Mouse (Mus musculus) stomach, postnatal 0 days (tissue): ENCODE measurements around the gene Gm38392. TPM values are rescaled to one million over a fixed set of nuclear protein-coding genes. Genes with fewer than 3 reads are reported as not detected.
A peak's percentile ranks its signal among the peaks of the same experiment; 100 is the strongest.

ENCODE experiments used
- ATAC-seq: fragments of 200-750 bp; cut with Nextera tagmentation; 2 replicates; pipeline ENCODE4 v1.8.0; 2017; ENCODE audit not compliant: low FRiP score, low TSS enrichment
- DNase-seq: peaks from one replicate; pipeline ENCODE4 v3.0.0-alpha.2; 2016; ENCODE audit warnings: low spot score
- H3K27ac ChIP-seq: fragments of 300-500 bp; sonication (generic); replicated peaks from 2 replicates; pipeline ENCODE4 v1.5.1; 2014; ENCODE audit warnings: mild to moderate bottlenecking, control low read depth
- H3K27me3 ChIP-seq: fragments of 300-500 bp; sonication (generic); 2 replicates; pipeline ENCODE4 v1.6.1; 2014; ENCODE audit warnings: low read length; ENCODE audit not compliant: control insufficient read depth, insufficient read depth
- H3K36me3 ChIP-seq: fragments of 300-500 bp; sonication (generic); 2 replicates; pipeline ENCODE4 v1.6.1; 2014; ENCODE audit warnings: low read length, mixed read lengths; ENCODE audit not compliant: control insufficient read depth, insufficient read depth
- H3K4me1 ChIP-seq: fragments of 300-500 bp; sonication (generic); replicated peaks from 2 replicates; pipeline ENCODE4 v1.6.1; 2014; ENCODE audit warnings: antibody characterized with exemption; ENCODE audit not compliant: control insufficient read depth, insufficient read depth
- H3K4me2 ChIP-seq: fragments of 300-500 bp; sonication (generic); replicated peaks from 2 replicates; pipeline ENCODE4 v1.6.1; 2014; ENCODE audit warnings: low read depth, mild to moderate bottlenecking, control low read depth, moderate library complexity
- H3K4me3 ChIP-seq: fragments of 300-500 bp; sonication (generic); 2 replicates; pipeline ENCODE4 v1.5.1; 2014; ENCODE audit warnings: low read depth, low read length, control low read depth
- H3K9ac ChIP-seq: fragments of 300-500 bp; sonication (generic); 2 replicates; pipeline ENCODE4 v1.6.1; 2014; ENCODE audit warnings: mild to moderate bottlenecking, low read length, control low read depth, mixed read lengths
- H3K9me3 ChIP-seq: fragments of 300-500 bp; sonication (generic); 2 replicates; pipeline ENCODE4 v1.6.1; 2016; ENCODE audit warnings: low read length; ENCODE audit not compliant: control insufficient read depth
- CTCF ChIP-seq: IDR thresholded peaks from 2 replicates; pipeline ENCODE4 v1.5.1; 2016; ENCODE audit warnings: antibody characterized with exemption, low read depth, mild to moderate bottlenecking, moderate library complexity
- EP300 ChIP-seq: optimal IDR thresholded peaks from 2 replicates; pipeline ENCODE3; 2016; ENCODE audit warnings: antibody characterized with exemption
- WGBS: fragments of 180-500 bp; shearing (Covaris S2); extraction: QIAGEN DNeasy Blood & Tissue Kit; methylation state at CpG from one replicate; pipeline ENCODE4 v1.1.7; 2014; 5-methylcytosine and 5-hydroxymethylcytosine counted together
- polyA plus RNA-seq: library from polyadenylated mRNA; unstranded; fragments of >200 nt; fragmentation: Nextera tagmentation; extraction: Ambion mirVana; gene quantifications from 2 replicates; pipeline ENCODE4 v1.2.1, GENCODE M21; 2015

Gm38392 gene
- polyA plus RNA-seq, 1 experiment from 2014 or later, result 2.0 TPM

- Histone ChIP-seq H3K4me2 (no peak overlapping the region), H3K9me3 (no peaks in the 10 kb centered on the region), H3K36me3 (peaks cover 9% of the 10 kb centered on the region), H3K4me3 (no peak overlapping the region), H3K9ac (no peak overlapping the region), H3K27ac (no peak overlapping the region), H3K27me3 (no peaks in the 10 kb centered on the region), H3K4me1 (no peaks in the 10 kb centered on the region)
- ATAC-seq, result no peak
- 42% methylated on average over 2 of the region's 2 CpGs for WGBS
- peak; percentile 61 for DNase-seq
- TF ChIP-seq CTCF (peak; percentile 74), EP300 (no peak)
Measured at GRCm38 (mm10) chr3:88331282-88331681, 44.3 kb upstream of the Gm38392 start.

- no peak overlapping the region for H3K9ac ChIP-seq
- H3K4me3 ChIP-seq, result no peak overlapping the region
- H3K4me2 ChIP-seq, result no peak overlapping the region
- H3K27ac ChIP-seq, result no peak overlapping the region
- TF ChIP-seq CTCF (no peak), EP300 (no peak)
- H3K36me3 ChIP-seq, result peaks cover 9% of the 10 kb centered on the region
- no peaks in the 10 kb centered on the region for H3K9me3 ChIP-seq
- H3K4me1 ChIP-seq, result peaks cover 3% of the 10 kb centered on the region; the same call in 1 of the 2 replicates
- H3K27me3 ChIP-seq, result no peaks in the 10 kb centered on the region
- WGBS, result 53% methylated on average over 5 of the region's 5 CpGs
- ATAC-seq (no peak), DNase-seq (no peak)
Measured at GRCm38 (mm10) chr3:88328956-88329355, 41.9 kb upstream of the Gm38392 start.

GRCm38 (mm10) chr3:88324951-88325405 is 38.0 kb upstream of the Gm38392 start, which contains the start of gene Glmp:
Glmp (plus strand) TSS chr3:88325023.
- H3K4me1 ChIP-seq, result peaks cover 3% of the 10 kb centered on the region; the same call in 1 of the 2 replicates
- H3K36me3 ChIP-seq, result peaks cover 22% of the 10 kb centered on the region
- peak within 1 kb of the TSS; percentile 41; the same call in 1 of the 2 replicates for H3K27ac ChIP-seq
- H3K4me3 ChIP-seq, result peak within 1 kb of the TSS; percentile 79
- peak within 1 kb of the TSS; percentile 76 for H3K9ac ChIP-seq
- H3K27me3 ChIP-seq, result no peaks in the 10 kb centered on the region
- DNase-seq (peak; percentile 68), ATAC-seq (peak; percentile 78)
- WGBS, result under 1% methylated on average over 10 of the region's 10 CpGs
- TF ChIP-seq EP300, result no peak
- no peak for TF ChIP-seq CTCF
- no peaks in the 10 kb centered on the region for H3K9me3 ChIP-seq
- H3K4me2 ChIP-seq, result peak within 1 kb of the TSS; percentile 91

GRCm38 (mm10) chr3:88299172-88299571 is 12.2 kb upstream of the Gm38392 start:
- WGBS, result 73% methylated on average over 1 of the region's 1 CpGs

GRCm38 (mm10) chr3:88297321-88297851 is 10.4 kb upstream of the Gm38392 start:
- H3K4me3 ChIP-seq, result peak overlapping the region; percentile 79
- no peak for ATAC-seq
- H3K4me2 ChIP-seq, result peak overlapping the region; percentile 51
- peak overlapping the region; percentile 93 for H3K27ac ChIP-seq
- H3K4me1 ChIP-seq, result no peaks in the 10 kb centered on the region
- peaks cover 10% of the 10 kb centered on the region for H3K36me3 ChIP-seq
- DNase-seq, result no peak
- no peaks in the 10 kb centered on the region for H3K27me3 ChIP-seq
- peak overlapping the region; percentile 82 for H3K9ac ChIP-seq
- H3K9me3 ChIP-seq, result no peaks in the 10 kb centered on the region
- TF ChIP-seq CTCF (no peak), EP300 (no peak)
- under 1% methylated on average over 30 of the region's 30 CpGs for WGBS

More at GRCm38 (mm10) chr3:88299172-88299571, 12.2 kb upstream of the Gm38392 start:
- Histone ChIP-seq H3K27ac (no peak overlapping the region), H3K4me1 (no peaks in the 10 kb centered on the region), H3K9me3 (no peaks in the 10 kb centered on the region), H3K4me3 (no peak overlapping the region), H3K27me3 (no peaks in the 10 kb centered on the region), H3K9ac (no peak overlapping the region), H3K4me2 (no peak overlapping the region), H3K36me3 (peaks cover 18% of the 10 kb centered on the region)
- no peak for DNase-seq
- ATAC-seq, result no peak
- TF ChIP-seq EP300 (no peak), CTCF (no peak)

- TF ChIP-seq EP300 (no peak), CTCF (peak; percentile 50)
- ATAC-seq, result peak; percentile 99
- under 1% methylated on average over 44 of the region's 44 CpGs for WGBS
- Histone ChIP-seq H3K27me3 (no peaks in the 10 kb centered on the region), H3K9me3 (no peaks in the 10 kb centered on the region), H3K36me3 (peaks cover 7% of the 10 kb centered on the region), H3K4me3 (peak within 1 kb of the TSS; percentile 79), H3K9ac (peak within 1 kb of the TSS; percentile 82), H3K4me1 (no peaks in the 10 kb centered on the region), H3K4me2 (peak within 1 kb of the TSS; percentile 62), H3K27ac (peak within 1 kb of the TSS; percentile 93)
- peak; percentile 95 for DNase-seq
Measured at GRCm38 (mm10) chr3:88296561-88297318, 9.7 kb upstream of the Gm38392 start, which contains the start of the genes Tsacc and Cct3. Tsacc (minus strand) TSS chr3:88296999. Cct3 (plus strand) TSS chr3:88297116.
